ENCODE assay signal across 22 mouse cellular contexts in the genomic region with DNA sequence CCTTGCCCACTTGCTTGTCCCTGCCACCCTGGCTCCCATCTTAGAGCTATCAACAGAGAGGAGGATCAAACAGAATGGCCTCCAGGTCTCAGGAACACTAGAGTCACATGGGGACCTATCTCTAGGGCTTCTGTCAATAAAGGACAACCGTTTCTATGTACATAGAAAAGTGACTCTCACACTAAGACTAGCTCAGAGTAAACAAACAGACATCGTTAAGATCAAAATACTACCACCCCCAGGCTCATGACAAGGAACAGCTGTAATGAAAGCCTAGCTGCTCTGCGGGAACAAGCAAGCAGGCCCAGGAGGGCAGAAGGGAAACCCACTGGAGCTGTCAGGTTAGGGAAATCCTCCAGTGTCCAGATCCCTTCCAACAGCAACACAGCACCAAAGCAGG.
"Had no signal": no experiment of that assay in that cellular context is flagged by ENCODE, and none has a peak within 500 bp of the region (broad histone marks: within the 10 kb centered on the region; RNA-seq: fewer than 3 reads in every experiment).

No protein-coding gene starts in this region.

- H3K27ac ChIP-seq: heart, adult 2 months; heart, embryonic 15.5 days; hindbrain, embryonic 13.5 days; hindbrain, embryonic 15.5 days; hindbrain, postnatal 0 days; limb, embryonic 13.5 days; limb, embryonic 15.5 days had no signal

- H3K4me3 ChIP-seq: heart, adult 2 months; heart, embryonic 13.5 days; heart, embryonic 15.5 days; hindbrain, embryonic 13.5 days; hindbrain, embryonic 15.5 days; limb, embryonic 13.5 days; limb, embryonic 15.5 days had no signal

- DNase-seq: forebrain, postnatal 0 days; gastrocnemius, postnatal 14 days; gastrocnemius, postnatal 36 days; heart, adult 2 months; heart, postnatal 14 days; heart, postnatal 36 days; kidney, adult 11 months; kidney, adult 8-10 months; kidney, postnatal 14 days; kidney, postnatal 36 days; layer of hippocampus, adult 9-11 months; layer of hippocampus, postnatal 36 days; left cerebral cortex, postnatal 4 days had no signal

- H3K4me2 ChIP-seq: heart, embryonic 11.5 days; heart, embryonic 13.5 days; heart, embryonic 15.5 days; hindbrain, embryonic 13.5 days; hindbrain, embryonic 15.5 days; limb, embryonic 13.5 days; limb, embryonic 15.5 days had no signal

- H3K4me1 ChIP-seq: hindbrain, embryonic 15.5 days; limb, embryonic 15.5 days had no signal

- H3K27me3 ChIP-seq: heart, embryonic 13.5 days; heart, embryonic 15.5 days; hindbrain, embryonic 13.5 days; hindbrain, embryonic 15.5 days; limb, embryonic 13.5 days; limb, embryonic 15.5 days had no signal

- H3K9ac ChIP-seq: forebrain, postnatal 0 days; heart, embryonic 15.5 days; hindbrain, embryonic 13.5 days; hindbrain, embryonic 15.5 days; limb, embryonic 13.5 days; limb, embryonic 15.5 days had no signal

- H3K9me3 ChIP-seq: heart, embryonic 13.5 days; heart, embryonic 15.5 days; hindbrain, embryonic 13.5 days; hindbrain, embryonic 15.5 days; limb, embryonic 13.5 days; limb, embryonic 15.5 days had no signal

- ATAC-seq: forebrain, postnatal 0 days; hindbrain, postnatal 0 days; intestine, embryonic 16.5 days had no signal
